Mouse (Mus musculus): ENCODE results near the gene Syngr4.
A peak's percentile ranks its signal among the peaks of the same experiment; 100 is the strongest.
"Not testable (repeated sequence)": the region's sequence is repeated elsewhere in the genome, so short reads cannot be mapped to it uniquely, and the experiment has no call there.

The Syngr4 gene

GRCm38 (mm10) chr7:45906622-45907021 is 10.1 kb upstream of the Syngr4 start:
- Histone ChIP-seq H3K4me1 (replicated peaks; ENCODE audit: low read depth, low read length) (peaks cover 23% of the 10 kb centered on the region), H3K4me3 (replicated peaks; ENCODE audit: low read length) (no peak overlapping the region), H3K9me3 (ENCODE audit: low read length) (no peaks in the 10 kb centered on the region), H3K36me3 (ENCODE audit: insufficient read depth, low read length) (peaks cover 54% of the 10 kb centered on the region), H3K27me3 (ENCODE audit: insufficient read depth, low read length) (no peaks in the 10 kb centered on the region)
- no peak for TF ChIP-seq NANOG (IDR thresholded peaks at IDR 0.05; ENCODE audit: borderline replicate concordance, low read length)
- TF ChIP-seq POU5F1 (IDR thresholded peaks at IDR 0.05; ENCODE audit: borderline replicate concordance, low read length) = no peak
- TF ChIP-seq CTCF (conservative IDR thresholded peaks at IDR 0.05; ENCODE audit: low read length) = no peak

DNA sequence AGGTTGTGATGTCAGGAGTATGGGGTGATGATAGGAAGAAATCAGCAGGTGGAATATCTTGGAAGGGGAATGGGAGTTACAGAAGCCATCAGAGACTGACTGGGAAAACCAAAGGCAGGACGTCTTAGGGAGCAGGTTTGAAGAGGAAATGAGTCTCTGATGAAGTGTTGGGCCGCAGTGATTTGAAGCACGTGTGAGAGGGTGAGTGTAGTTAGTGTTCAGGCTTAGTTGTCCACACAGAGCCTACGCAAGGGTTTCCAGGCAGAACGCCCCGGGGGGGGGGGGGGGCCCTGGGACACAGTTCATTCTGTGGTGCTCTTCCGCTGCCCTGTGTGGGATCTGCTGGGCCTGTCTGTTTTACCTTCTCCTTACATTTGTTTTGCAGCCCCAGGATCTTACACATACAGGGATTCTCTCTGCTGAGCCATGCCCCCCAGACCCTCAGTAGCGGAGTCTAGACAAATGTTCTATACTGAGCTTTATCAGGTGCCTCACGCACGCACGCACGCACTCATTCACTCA is 6.0 kb upstream of the Syngr4 start:
- Histone ChIP-seq H3K4me3 (replicated peaks; ENCODE audit: low read length) (no peak overlapping the region), H3K27me3 (ENCODE audit: insufficient read depth, low read length) (no peaks in the 10 kb centered on the region), H3K4me1 (replicated peaks; ENCODE audit: low read depth, low read length) (peaks cover 44% of the 10 kb centered on the region), H3K36me3 (ENCODE audit: insufficient read depth, low read length) (peaks cover 20% of the 10 kb centered on the region), H3K9me3 (ENCODE audit: low read length) (no peaks in the 10 kb centered on the region)
- no peak for TF ChIP-seq POU5F1 (IDR thresholded peaks at IDR 0.05; ENCODE audit: borderline replicate concordance, low read length)
- no peak for TF ChIP-seq NANOG (IDR thresholded peaks at IDR 0.05; ENCODE audit: borderline replicate concordance, low read length)
- no peak for TF ChIP-seq CTCF (conservative IDR thresholded peaks at IDR 0.05; ENCODE audit: low read length)

- Histone ChIP-seq H3K27me3 (ENCODE audit: insufficient read depth, low read length) (no peaks in the 10 kb centered on the region), H3K4me1 (replicated peaks; ENCODE audit: low read depth, low read length) (peaks cover 44% of the 10 kb centered on the region), H3K36me3 (ENCODE audit: insufficient read depth, low read length) (peaks cover 13% of the 10 kb centered on the region), H3K9me3 (ENCODE audit: low read length) (no peaks in the 10 kb centered on the region), H3K4me3 (replicated peaks; ENCODE audit: low read length) (no peak overlapping the region)
- no peak for TF ChIP-seq CTCF (conservative IDR thresholded peaks at IDR 0.05; ENCODE audit: low read length)
- no peak for TF ChIP-seq NANOG (IDR thresholded peaks at IDR 0.05; ENCODE audit: borderline replicate concordance, low read length)
- TF ChIP-seq POU5F1 (IDR thresholded peaks at IDR 0.05; ENCODE audit: borderline replicate concordance, low read length) = no peak
Observed at GRCm38 (mm10) chr7:45901562-45901961, 5.0 kb upstream of the Syngr4 start.

DNA sequence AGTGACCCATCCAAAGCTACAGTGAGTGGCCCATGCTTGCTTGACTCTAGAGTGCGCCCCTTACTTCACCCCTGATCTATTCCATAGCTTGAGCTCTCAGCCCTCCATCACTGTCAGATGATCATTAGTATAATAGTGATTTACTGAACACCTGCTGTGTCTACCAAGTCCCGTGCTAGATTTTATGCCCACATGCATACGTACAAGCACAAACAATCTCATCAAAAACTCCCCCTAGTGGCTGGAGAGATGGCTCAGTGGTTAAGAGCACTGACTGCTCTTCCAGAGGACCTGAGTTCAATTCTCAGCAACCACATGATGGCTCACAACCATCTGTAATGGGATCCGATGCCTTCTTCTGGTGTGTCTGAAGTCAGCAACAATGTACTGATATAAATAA is 1.6 kb upstream of the Syngr4 start:
- peaks cover 20% of the 10 kb centered on the region for H3K27me3 ChIP-seq (ENCODE audit: insufficient read depth, low read length)
- H3K4me1 ChIP-seq (replicated peaks; ENCODE audit: low read depth, low read length) = peaks cover 42% of the 10 kb centered on the region
- H3K36me3 ChIP-seq (ENCODE audit: insufficient read depth, low read length); H3K9me3 ChIP-seq (ENCODE audit: low read length): not testable (repeated sequence)
- peak; percentile 35 for TF ChIP-seq CTCF (conservative IDR thresholded peaks at IDR 0.05; ENCODE audit: low read length)
- H3K4me3 ChIP-seq (replicated peaks; ENCODE audit: low read length) = peak overlapping the region; percentile 84

DNA sequence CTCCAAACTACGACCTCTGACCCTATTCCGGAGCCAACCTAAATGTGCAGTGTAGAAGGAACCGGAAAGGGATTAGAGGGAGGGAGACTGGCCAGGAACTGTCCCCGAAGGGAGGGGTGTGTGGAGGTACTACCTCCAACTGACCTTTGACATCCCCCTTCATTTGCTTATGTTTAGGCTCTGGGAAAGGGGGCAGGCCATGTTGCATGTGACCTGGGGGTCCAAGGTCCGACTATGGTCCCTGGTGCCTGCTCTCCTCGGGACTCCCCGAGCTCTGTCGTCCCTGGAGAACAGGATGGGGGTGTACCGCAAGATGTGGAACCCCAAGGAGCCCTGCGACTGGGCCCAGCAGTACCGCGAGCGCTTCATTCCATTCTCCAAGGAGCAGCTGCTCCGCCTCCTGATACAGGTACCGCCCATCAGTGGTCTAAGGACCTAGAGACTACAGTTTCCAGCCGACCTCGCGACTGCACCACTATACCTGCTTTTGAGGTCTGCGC is 794 bp upstream of the Syngr4 start:
- Histone ChIP-seq H3K4me3 (replicated peaks; ENCODE audit: low read length) (peak overlapping the region; percentile 84), H3K36me3 (ENCODE audit: insufficient read depth, low read length) (peaks cover 5% of the 10 kb centered on the region), H3K27me3 (ENCODE audit: insufficient read depth, low read length) (peaks cover 23% of the 10 kb centered on the region), H3K4me1 (replicated peaks; ENCODE audit: low read depth, low read length) (peaks cover 39% of the 10 kb centered on the region), H3K9me3 (ENCODE audit: low read length) (no peaks in the 10 kb centered on the region)
- TF ChIP-seq CTCF (conservative IDR thresholded peaks at IDR 0.05; ENCODE audit: low read length) (no peak), POU5F1 (IDR thresholded peaks at IDR 0.05; ENCODE audit: borderline replicate concordance, low read length) (0 out of 2 replicates have a peak, but pooled peaks have one; percentile 24)

DNA sequence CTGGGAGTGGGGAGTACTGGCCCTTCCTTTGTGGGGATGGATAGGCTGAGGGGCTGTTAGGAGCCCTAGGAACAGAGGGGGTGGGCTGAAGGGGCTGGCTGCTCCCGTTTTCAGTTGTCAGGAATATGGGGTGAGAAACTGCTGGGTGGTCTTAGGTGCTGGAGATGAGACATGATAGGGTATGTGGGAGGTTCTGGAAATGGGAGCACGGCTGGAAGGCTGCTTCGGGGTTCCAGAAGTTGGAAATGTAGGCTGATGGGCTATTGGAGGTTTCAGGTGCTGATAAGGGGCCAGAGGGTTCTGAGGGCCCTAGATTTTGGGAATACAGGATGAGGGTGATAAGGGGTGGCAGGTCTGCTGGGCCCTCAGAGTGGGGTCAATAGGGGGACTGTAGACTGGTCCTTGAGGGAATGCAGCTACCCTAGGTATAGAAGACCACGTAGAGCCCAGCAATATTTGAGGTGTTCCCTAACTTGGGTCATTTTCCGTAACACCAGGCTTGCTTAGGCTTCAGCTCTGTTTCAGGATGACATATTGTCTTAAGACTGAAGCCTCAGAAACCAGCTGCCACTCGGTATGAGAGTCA is 490 bp downstream of the Syngr4 start:
- Histone ChIP-seq H3K9me3 (ENCODE audit: low read length) (no peaks in the 10 kb centered on the region), H3K4me3 (replicated peaks; ENCODE audit: low read length) (peak overlapping the region; percentile 84), H3K27me3 (ENCODE audit: insufficient read depth, low read length) (peaks cover 23% of the 10 kb centered on the region), H3K4me1 (replicated peaks; ENCODE audit: low read depth, low read length) (peaks cover 28% of the 10 kb centered on the region), H3K36me3 (ENCODE audit: insufficient read depth, low read length) (peaks cover 5% of the 10 kb centered on the region)
- TF ChIP-seq POU5F1 (IDR thresholded peaks at IDR 0.05; ENCODE audit: borderline replicate concordance, low read length) = no peak
- TF ChIP-seq NANOG (IDR thresholded peaks at IDR 0.05; ENCODE audit: borderline replicate concordance, low read length) = no peak
- no peak for TF ChIP-seq CTCF (conservative IDR thresholded peaks at IDR 0.05; ENCODE audit: low read length)

DNA sequence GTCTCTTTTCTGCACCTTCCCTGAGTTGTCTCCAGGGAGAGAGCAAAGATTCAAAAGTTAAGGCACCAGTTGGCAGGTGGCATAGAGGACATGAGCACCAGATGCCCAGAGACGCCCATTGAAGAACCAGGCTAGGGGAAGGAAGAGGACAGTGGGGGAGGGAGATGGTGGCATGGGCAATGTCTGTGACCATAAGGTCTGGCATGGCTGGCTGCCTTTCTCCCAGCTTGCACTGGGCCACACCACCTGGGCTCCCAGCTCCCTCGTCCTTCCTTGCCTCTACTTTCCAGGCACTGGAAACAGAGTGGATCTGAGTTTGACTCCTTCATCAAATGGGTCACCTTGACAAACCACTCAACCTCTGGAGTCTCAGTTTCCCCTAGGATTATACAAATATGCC is 3.9 kb downstream of the Syngr4 start:
- peaks cover 29% of the 10 kb centered on the region for H3K27me3 ChIP-seq (ENCODE audit: insufficient read depth, low read length)
- no peaks in the 10 kb centered on the region for H3K9me3 ChIP-seq (ENCODE audit: low read length)
- peaks cover 11% of the 10 kb centered on the region for H3K4me1 ChIP-seq (replicated peaks; ENCODE audit: low read depth, low read length)
- no peak for TF ChIP-seq NANOG (IDR thresholded peaks at IDR 0.05; ENCODE audit: borderline replicate concordance, low read length)
- no peak for TF ChIP-seq POU5F1 (IDR thresholded peaks at IDR 0.05; ENCODE audit: borderline replicate concordance, low read length)
- no peak for TF ChIP-seq CTCF (conservative IDR thresholded peaks at IDR 0.05; ENCODE audit: low read length)
- H3K4me3 ChIP-seq (replicated peaks; ENCODE audit: low read length) = no peak overlapping the region
- no peaks in the 10 kb centered on the region for H3K36me3 ChIP-seq (ENCODE audit: insufficient read depth, low read length)

- Histone ChIP-seq H3K4me1 (replicated peaks; ENCODE audit: low read depth, low read length) (no peaks in the 10 kb centered on the region), H3K27me3 (ENCODE audit: insufficient read depth, low read length) (peaks cover 6% of the 10 kb centered on the region; the same call in 1 of the 2 replicates), H3K36me3 (ENCODE audit: insufficient read depth, low read length) (peaks cover 29% of the 10 kb centered on the region), H3K4me3 (replicated peaks; ENCODE audit: low read length) (no peak overlapping the region), H3K9me3 (ENCODE audit: low read length) (no peaks in the 10 kb centered on the region)
- TF ChIP-seq CTCF (conservative IDR thresholded peaks at IDR 0.05; ENCODE audit: low read length) = no peak
- no peak for TF ChIP-seq NANOG (IDR thresholded peaks at IDR 0.05; ENCODE audit: borderline replicate concordance, low read length)
- no peak for TF ChIP-seq POU5F1 (IDR thresholded peaks at IDR 0.05; ENCODE audit: borderline replicate concordance, low read length)
Observed at GRCm38 (mm10) chr7:45887246-45887645, 9.3 kb downstream of the Syngr4 start.

GRCm38 (mm10) chr7:45881011-45881410 is 15.5 kb downstream of the Syngr4 start:
- TF ChIP-seq CTCF (conservative IDR thresholded peaks at IDR 0.05; ENCODE audit: low read length) = no peak
- TF ChIP-seq NANOG (IDR thresholded peaks at IDR 0.05; ENCODE audit: borderline replicate concordance, low read length) = no peak
- TF ChIP-seq POU5F1 (IDR thresholded peaks at IDR 0.05; ENCODE audit: borderline replicate concordance, low read length) = no peak
- Histone ChIP-seq H3K36me3 (ENCODE audit: insufficient read depth, low read length) (peaks cover 72% of the 10 kb centered on the region), H3K4me1 (replicated peaks; ENCODE audit: low read depth, low read length) (peaks cover 11% of the 10 kb centered on the region)

More at GRCm38 (mm10) chr7:45881011-45881410, 15.5 kb downstream of the Syngr4 start:
- no peaks in the 10 kb centered on the region for H3K27me3 ChIP-seq (ENCODE audit: insufficient read depth, low read length)
- H3K4me3 ChIP-seq (replicated peaks; ENCODE audit: low read length) = peak overlapping the region; percentile 43; the same call in 1 of the 2 replicates
- no peaks in the 10 kb centered on the region for H3K9me3 ChIP-seq (ENCODE audit: low read length)

Data from E14TG2a.4 (cell line).